Mouse (Mus musculus): ENCODE data around the gene Cenpb. TPM values are rescaled to one million over a fixed set of nuclear protein-coding genes. Genes with fewer than 3 reads are reported as not detected.

Gene Cenpb
- polyA plus RNA-seq, 1 experiment from 2014 or later = 13.2 TPM

GRCm38 (mm10) chr2:131190344-131191004, 10.6 kb upstream of the Cenpb start:
- H3K4me2 ChIP-seq (replicated peaks; ENCODE audit: low read depth, low read length) = 0 out of 2 replicates have a peak overlapping the region, but pooled peaks have one; percentile 17

GRCm38 (mm10) chr2:131189521-131190309, 9.8 kb upstream of the Cenpb start:
- ATAC-seq (peak; percentile 26), DNase-seq (ENCODE audit: low spot score) (peak; percentile 48)
- TF ChIP-seq EP300 (IDR thresholded peaks at IDR 0.05) = peak; percentile 49; the same call in 1 of the 2 replicates
- TF ChIP-seq CTCF (IDR thresholded peaks at IDR 0.05) = no peak
- Histone ChIP-seq H3K36me3 (ENCODE audit: insufficient read depth, low read length) (peaks cover 8% of the 10 kb centered on the region; the same call in 1 of the 2 replicates), H3K4me1 (ENCODE audit: insufficient read depth, low read depth, low read length) (peaks cover 22% of the 10 kb centered on the region), H3K27ac (ENCODE audit: low read length) (peak overlapping the region; percentile 76), H3K9me3 (ENCODE audit: low read length) (no peaks in the 10 kb centered on the region), H3K4me2 (replicated peaks; ENCODE audit: low read depth, low read length) (0 out of 2 replicates have a peak overlapping the region, but pooled peaks have one; percentile 3), H3K9ac (replicated peaks; ENCODE audit: low read depth) (no peak overlapping the region), H3K27me3 (replicated peaks; ENCODE audit: insufficient read depth, low read length) (no peaks in the 10 kb centered on the region), H3K4me3 (ENCODE audit: low read depth, low read length) (no peak overlapping the region)
- WGBS = 32% methylated on average over 5 of the region's 5 CpGs

More at GRCm38 (mm10) chr2:131190344-131191004, 10.6 kb upstream of the Cenpb start:
- no peaks in the 10 kb centered on the region for H3K9me3 ChIP-seq (ENCODE audit: low read length)
- peak; percentile 19 for ATAC-seq
- H3K4me1 ChIP-seq (ENCODE audit: insufficient read depth, low read depth, low read length) = peaks cover 22% of the 10 kb centered on the region
- no peak overlapping the region for H3K4me3 ChIP-seq (ENCODE audit: low read depth, low read length)
- peaks cover 8% of the 10 kb centered on the region; the same call in 1 of the 2 replicates for H3K36me3 ChIP-seq (ENCODE audit: insufficient read depth, low read length)
- WGBS = 40% methylated on average over 10 of the region's 10 CpGs
- peak; percentile 46 for DNase-seq (ENCODE audit: low spot score)
- TF ChIP-seq CTCF (IDR thresholded peaks at IDR 0.05) (no peak), EP300 (IDR thresholded peaks at IDR 0.05) (no peak)
- H3K27ac ChIP-seq (ENCODE audit: low read length) = peak overlapping the region; percentile 76
- H3K27me3 ChIP-seq (replicated peaks; ENCODE audit: insufficient read depth, low read length) = no peaks in the 10 kb centered on the region
- H3K9ac ChIP-seq (replicated peaks; ENCODE audit: low read depth) = no peak overlapping the region

GRCm38 (mm10) chr2:131188311-131188710, 8.4 kb upstream of the Cenpb start:
- WGBS = 87% methylated on average over 5 of the region's 5 CpGs
- ATAC-seq (no peak), DNase-seq (ENCODE audit: low spot score) (no peak)
- no peaks in the 10 kb centered on the region for H3K27me3 ChIP-seq (replicated peaks; ENCODE audit: insufficient read depth, low read length)
- no peak for TF ChIP-seq EP300 (IDR thresholded peaks at IDR 0.05)
- peak; percentile 13; the same call in 1 of the 2 replicates for TF ChIP-seq CTCF (IDR thresholded peaks at IDR 0.05)
- no peak overlapping the region for H3K4me3 ChIP-seq (ENCODE audit: low read depth, low read length)
- H3K9me3 ChIP-seq (ENCODE audit: low read length) = no peaks in the 10 kb centered on the region
- H3K4me2 ChIP-seq (replicated peaks; ENCODE audit: low read depth, low read length) = peak overlapping the region; percentile 83; the same call in 1 of the 2 replicates
- peaks cover 22% of the 10 kb centered on the region for H3K4me1 ChIP-seq (ENCODE audit: insufficient read depth, low read depth, low read length)
- H3K36me3 ChIP-seq (ENCODE audit: insufficient read depth, low read length) = peaks cover 6% of the 10 kb centered on the region; the same call in 1 of the 2 replicates
- H3K9ac ChIP-seq (replicated peaks; ENCODE audit: low read depth) = no peak overlapping the region
- H3K27ac ChIP-seq (ENCODE audit: low read length) = no peak overlapping the region; the same call in 1 of the 2 replicates

- H3K9me3 ChIP-seq (ENCODE audit: low read length) = no peaks in the 10 kb centered on the region
- H3K27me3 ChIP-seq (replicated peaks; ENCODE audit: insufficient read depth, low read length) = no peaks in the 10 kb centered on the region
- H3K27ac ChIP-seq (ENCODE audit: low read length) = peak overlapping the region; percentile 52; the same call in 1 of the 2 replicates
- WGBS = 28% methylated on average over 3 of the region's 3 CpGs
- peak overlapping the region; percentile 53; the same call in 1 of the 2 replicates for H3K9ac ChIP-seq (replicated peaks; ENCODE audit: low read depth)
- ATAC-seq = no peak
- peak overlapping the region; percentile 62 for H3K4me3 ChIP-seq (ENCODE audit: low read depth, low read length)
- no peak for DNase-seq (ENCODE audit: low spot score)
- TF ChIP-seq EP300 (IDR thresholded peaks at IDR 0.05) = no peak
- TF ChIP-seq CTCF (IDR thresholded peaks at IDR 0.05) = no peak
- H3K36me3 ChIP-seq (ENCODE audit: insufficient read depth, low read length) = peaks cover 3% of the 10 kb centered on the region; the same call in 1 of the 2 replicates
- peak overlapping the region; percentile 83 for H3K4me2 ChIP-seq (replicated peaks; ENCODE audit: low read depth, low read length)
- H3K4me1 ChIP-seq (ENCODE audit: insufficient read depth, low read depth, low read length) = peaks cover 22% of the 10 kb centered on the region
These were observed 7.7 kb upstream of the Cenpb start for GRCm38 (mm10) chr2:131187602-131187922.

- ATAC-seq = peak; percentile 91
- H3K27me3 ChIP-seq (replicated peaks; ENCODE audit: insufficient read depth, low read length) = no peaks in the 10 kb centered on the region
- 2% methylated on average over 37 of the region's 43 CpGs for WGBS
These were observed 7.1 kb upstream of the Cenpb start, which contains the start of the genes Cdc25b and Spef1 for GRCm38 (mm10) chr2:131186771-131187601. Cdc25b (plus strand) TSS chr2:131186949. Spef1 (minus strand) TSS chr2:131187282.

More at GRCm38 (mm10) chr2:131186771-131187601, 7.1 kb upstream of the Cenpb start, which contains the start of the genes Cdc25b and Spef1:
- peak within 1 kb of the TSS; percentile 62 for H3K4me3 ChIP-seq (ENCODE audit: low read depth, low read length)
- peak within 1 kb of the TSS; percentile 53 for H3K9ac ChIP-seq (replicated peaks; ENCODE audit: low read depth)
- peaks cover 3% of the 10 kb centered on the region; the same call in 1 of the 2 replicates for H3K36me3 ChIP-seq (ENCODE audit: insufficient read depth, low read length)
- H3K4me2 ChIP-seq (replicated peaks; ENCODE audit: low read depth, low read length) = peak within 1 kb of the TSS; percentile 83
- H3K4me1 ChIP-seq (ENCODE audit: insufficient read depth, low read depth, low read length) = peaks cover 22% of the 10 kb centered on the region
- TF ChIP-seq CTCF (IDR thresholded peaks at IDR 0.05) (peak; percentile 38), EP300 (IDR thresholded peaks at IDR 0.05) (no peak)
- peak within 1 kb of the TSS; percentile 52 for H3K27ac ChIP-seq (ENCODE audit: low read length)
- H3K9me3 ChIP-seq (ENCODE audit: low read length) = no peaks in the 10 kb centered on the region
- DNase-seq (ENCODE audit: low spot score) = peak; percentile 89

Measured in lung, postnatal 0 days (tissue).